In the genomic region with DNA sequence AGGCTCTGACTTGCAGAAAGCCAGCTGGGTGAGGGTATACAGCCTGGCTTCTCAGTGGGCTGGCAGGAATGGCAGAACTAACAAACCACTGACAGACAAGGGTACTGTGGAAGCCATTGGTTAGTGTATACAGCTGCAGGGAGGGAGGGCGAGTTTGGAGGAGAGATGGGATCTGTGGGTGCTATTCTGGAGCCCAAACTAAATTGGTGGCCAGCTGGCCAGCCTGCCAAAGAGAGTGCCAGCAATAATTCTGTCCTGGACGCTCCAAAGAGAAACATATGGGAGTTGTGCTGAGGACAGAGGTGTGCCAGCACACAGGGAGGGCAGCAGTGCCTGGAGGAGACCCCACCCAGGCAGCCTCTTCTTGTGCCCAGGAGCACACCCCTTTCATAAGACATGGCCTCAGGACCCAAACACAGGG, we compare ENCODE assay signal across 7 mouse cellular contexts. TPM values are rescaled to one million over a fixed set of nuclear protein-coding genes. Genes with fewer than 3 reads are reported as not detected.
DNase-seq lines count a peak whose midpoint lies in the region; ATAC-seq and TF ChIP-seq lines count a peak whose summit lies in the region.

No protein-coding gene starts in this region.

- TF ChIP-seq POLR2A in lung, adult 2 months (IDR thresholded peaks at IDR 0.05; ENCODE audit: borderline replicate concordance, extremely low read depth, low read depth, low read length), result no peak; the same call in 1 of the 2 replicates
- no peak for TF ChIP-seq POLR2A in olfactory bulb, adult 2 months (IDR thresholded peaks at IDR 0.05; ENCODE audit: insufficient read depth, low read depth, low read length)

- H3K4me2 ChIP-seq in lung, embryonic 15.5 days, result peak overlapping the region; percentile 21; the same call in 1 of the 2 replicates
- peak overlapping the region; percentile 55 for H3K4me2 ChIP-seq in intestine, postnatal 0 days (replicated peaks; ENCODE audit: low read depth)

- 74% methylated on average over 2 of the region's 2 CpGs for WGBS in lung, embryonic 15.5 days
- WGBS in lung, adult 2 months, result 60% methylated on average over 2 of the region's 2 CpGs
- WGBS in intestine, postnatal 0 days, result 47% methylated on average over 2 of the region's 2 CpGs
- WGBS in olfactory bulb, adult 2 months, result 47% methylated on average over 2 of the region's 2 CpGs

- H3K27ac ChIP-seq in lung, embryonic 15.5 days, result peak overlapping the region; percentile 81
- peak overlapping the region; percentile 74; the same call in 1 of the 2 replicates for H3K27ac ChIP-seq in intestine, postnatal 0 days (ENCODE audit: low read depth, low read length)
- 0 out of 2 replicates have a peak overlapping the region, but pooled peaks have one; percentile 8 for H3K27ac ChIP-seq in olfactory bulb, adult 2 months (ENCODE audit: insufficient read depth, low read depth, low read length)

- no peak for TF ChIP-seq CTCF in lung, adult 2 months (IDR thresholded peaks at IDR 0.05; ENCODE audit: insufficient read depth, low read length)
- no peak for TF ChIP-seq CTCF in intestine, postnatal 0 days (IDR thresholded peaks at IDR 0.05; ENCODE audit: low read depth)
- TF ChIP-seq CTCF in olfactory bulb, adult 2 months (IDR thresholded peaks at IDR 0.05; ENCODE audit: insufficient read depth, low read depth, low read length), result no peak

- no peak overlapping the region for H3K4me3 ChIP-seq in lung, embryonic 15.5 days
- H3K4me3 ChIP-seq in lung, adult 2 months (replicated peaks; ENCODE audit: extremely low read depth, low read depth, low read length), result no peak overlapping the region
- H3K4me3 ChIP-seq in intestine, postnatal 0 days (ENCODE audit: low read depth, low read length), result no peak overlapping the region
- no peak overlapping the region for H3K4me3 ChIP-seq in olfactory bulb, adult 2 months (ENCODE audit: insufficient read depth, low read depth, low read length)

- H3K9ac ChIP-seq in lung, embryonic 15.5 days, result no peak overlapping the region
- peak overlapping the region; percentile 34 for H3K9ac ChIP-seq in intestine, postnatal 0 days (ENCODE audit: low read depth, low read length)

- no peaks in the 10 kb centered on the region for H3K9me3 ChIP-seq in lung, embryonic 15.5 days
- no peaks in the 10 kb centered on the region for H3K9me3 ChIP-seq in intestine, postnatal 0 days (ENCODE audit: control insufficient read depth)

- 0 out of 2 replicates have a peak, but pooled peaks cover 2% of the 10 kb centered on the region for H3K36me3 ChIP-seq in lung, embryonic 15.5 days
- H3K36me3 ChIP-seq in intestine, postnatal 0 days (ENCODE audit: control insufficient read depth, insufficient read depth), result peaks cover 7% of the 10 kb centered on the region; the same call in 1 of the 2 replicates

- H3K27me3 ChIP-seq in lung, embryonic 15.5 days, result no peaks in the 10 kb centered on the region
- no peaks in the 10 kb centered on the region for H3K27me3 ChIP-seq in intestine, postnatal 0 days (replicated peaks; ENCODE audit: control insufficient read depth, insufficient read depth, low read length)

- peak; percentile 9; the same call in 1 of the 2 replicates for ATAC-seq in lung, embryonic 15.5 days (ENCODE audit: borderline replicate concordance, extremely low read depth, low FRiP score, low TSS enrichment)
- no peak for ATAC-seq in intestine, postnatal 0 days

- no peak for DNase-seq in lung, adult 2 months
- DNase-seq in heart, adult 8-10 months (ENCODE audit: low spot score), result peak; percentile 24
- DNase-seq in thymus, postnatal 4 days, result no peak
- no peak for DNase-seq in adrenal gland, postnatal 4 days (ENCODE audit: low spot score in 2 of 2)

- H3K4me1 ChIP-seq in lung, embryonic 15.5 days, result peaks cover 34% of the 10 kb centered on the region
- H3K4me1 ChIP-seq in lung, adult 2 months (ENCODE audit: control insufficient read depth, insufficient read depth, low read length), result peaks cover 40% of the 10 kb centered on the region
- peaks cover 6% of the 10 kb centered on the region for H3K4me1 ChIP-seq in intestine, postnatal 0 days (replicated peaks; ENCODE audit: control insufficient read depth, insufficient read depth, low read length)
- H3K4me1 ChIP-seq in olfactory bulb, adult 2 months (ENCODE audit: control insufficient read depth, insufficient read depth, low read length), result peaks cover 12% of the 10 kb centered on the region

RNA-seq across cellular contexts. Expression of a gene that starts 50.8 kb away (rescaled TPM):
- 21.9 and 23.6 TPM in 2 replicates for polyA plus RNA-seq in lung, embryonic 15.5 days (2015; fragmentation: Nextera tagmentation; extraction: Ambion mirVana)
- 20.9 and 22.5 TPM in 2 replicates for polyA plus RNA-seq in lung, adult 2 months (2012; rRNA removed)
- 10 to 100 TPM; 19.6 to 28.6 (median 24.4) TPM for total RNA-seq in heart, adult 8-10 months (2022)
- polyA plus RNA-seq in intestine, postnatal 0 days (2015; fragmentation: Nextera tagmentation; extraction: Ambion mirVana), result 7.7 and 8.7 TPM in 2 replicates
- not detected in 2 replicates for polyA plus RNA-seq in olfactory bulb, adult 2 months (2012; ENCODE audit: insufficient read depth, insufficient read length, low replicate concordance, missing spikeins)
- total RNA-seq in adrenal gland, postnatal 4 days (2021), result 10 to 100 TPM; 30.1 to 32.8 TPM

Comparison
In these comparisons a context has a peak if more than half of its experiments do, and no peak if none do; other contexts are left out.
1. H3K27ac ChIP-seq: peak in every context shown above with its lines; median percentile 81 in lung, embryonic 15.5 days; 74 in intestine, postnatal 0 days; 8 in olfactory bulb, adult 2 months.